Mouse (Mus musculus) adrenal gland, postnatal 36 days (tissue): Measurements from ENCODE around the gene Fam208b. TPM values are rescaled to one million over a fixed set of nuclear protein-coding genes. Genes with fewer than 3 reads are reported as not detected.

Experiments
- DNase-seq, 2 experiments: peaks; one replicate each; pipeline ENCODE4 v3.0.0; 2021; ENCODE audit warnings: mixed read lengths in 1 of 2
- long read RNA-seq, 2 experiments: library from polyadenylated mRNA; stranded (forward); transcript quantifications; one replicate each; pipeline ENCODE4 v2.0.0; 2021; ENCODE audit warnings: borderline sequencing depth in 2 of 2
- total RNA-seq, 2 experiments: library from RNA; stranded (reverse); gene quantifications; 2 replicates each; pipeline ENCODE4 v1.2.3; 2021

Fam208b gene
- total RNA-seq = 10 to 100 TPM; 23.0 to 25.0 TPM
- long read RNA-seq, experiment 1, partial matches to known transcripts = 0 of 2 reads
- long read RNA-seq, experiment 1, other reads (novel, unspliced or antisense) = 2 of 2 reads
- long read RNA-seq, experiment 2 = 0 reads

- peak; percentile 98 to 99 for DNase-seq
Observed at GRCm38 (mm10) chr13:3610795-3611438, at the start of gene Fam208b. TSS of gene Fam208b (minus strand) at chr13:3611108.

GRCm38 (mm10) chr13:3659163-3660160, 48.6 kb upstream of the Fam208b start:
- no peak for DNase-seq

DNA sequence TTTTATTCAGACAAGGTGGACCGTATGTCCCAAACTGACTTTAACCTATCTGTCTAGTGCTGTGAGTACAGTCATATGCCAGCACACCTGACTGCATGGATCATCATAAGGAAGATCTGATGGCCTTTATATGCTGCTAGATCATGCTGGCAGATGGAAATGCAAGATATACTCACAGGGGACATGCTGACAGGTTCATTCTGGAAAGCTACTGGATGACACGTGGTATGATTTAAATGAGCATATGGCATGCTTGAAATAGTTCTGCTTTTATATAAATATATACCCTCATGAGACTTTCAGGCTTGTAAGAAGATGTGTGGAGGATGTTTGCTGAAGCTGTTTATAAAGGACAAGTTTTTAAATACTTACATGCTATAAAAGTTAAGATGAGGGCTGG, 43.5 kb upstream of the Fam208b start:
- DNase-seq = no peak

DNA sequence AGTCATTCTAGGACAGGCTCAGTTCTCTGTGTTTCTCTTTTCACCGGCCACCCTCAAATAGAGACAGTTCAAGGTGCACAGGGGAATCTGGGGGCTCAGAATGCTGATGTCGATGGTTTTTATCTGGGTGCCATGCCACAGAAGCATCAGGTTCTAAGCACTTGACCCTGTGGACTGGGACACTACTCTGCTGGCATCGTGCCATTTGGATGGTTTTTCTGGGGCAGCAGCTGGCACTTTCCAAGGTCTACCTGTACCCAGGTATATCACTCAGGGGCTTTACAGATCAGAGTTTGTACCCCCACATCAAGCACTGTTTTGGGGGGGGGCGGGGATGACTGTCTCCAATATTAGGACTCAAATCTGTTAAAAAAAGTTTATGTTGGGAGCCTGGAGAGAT, 39.7 kb upstream of the Fam208b start:
- no peak for DNase-seq

- no peak for DNase-seq
Observed at GRCm38 (mm10) chr13:3646566-3646965, 35.7 kb upstream of the Fam208b start.

DNA sequence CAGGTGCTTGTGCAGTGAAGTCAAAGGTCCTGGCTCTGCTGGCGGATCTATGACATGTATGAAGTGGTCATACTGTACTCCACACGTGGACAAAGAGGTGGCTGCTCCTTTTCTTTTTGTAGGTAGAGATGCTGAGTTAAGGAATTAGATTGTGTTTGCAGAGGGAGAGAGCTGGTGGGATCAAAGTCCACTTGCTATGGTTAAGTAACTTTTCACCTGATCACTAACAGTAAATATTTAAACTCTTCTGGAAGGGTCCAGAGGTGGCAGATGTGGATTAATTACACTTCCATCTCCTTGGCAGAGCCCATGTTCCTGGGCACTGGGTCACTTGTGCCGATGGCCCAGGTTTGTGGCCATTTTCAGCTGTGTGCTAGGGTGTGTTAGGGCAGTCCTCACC, 35.0 kb upstream of the Fam208b start:
- DNase-seq = no peak

- no peak for DNase-seq
Observed at GRCm38 (mm10) chr13:3644871-3645270, 34.0 kb upstream of the Fam208b start.

DNA sequence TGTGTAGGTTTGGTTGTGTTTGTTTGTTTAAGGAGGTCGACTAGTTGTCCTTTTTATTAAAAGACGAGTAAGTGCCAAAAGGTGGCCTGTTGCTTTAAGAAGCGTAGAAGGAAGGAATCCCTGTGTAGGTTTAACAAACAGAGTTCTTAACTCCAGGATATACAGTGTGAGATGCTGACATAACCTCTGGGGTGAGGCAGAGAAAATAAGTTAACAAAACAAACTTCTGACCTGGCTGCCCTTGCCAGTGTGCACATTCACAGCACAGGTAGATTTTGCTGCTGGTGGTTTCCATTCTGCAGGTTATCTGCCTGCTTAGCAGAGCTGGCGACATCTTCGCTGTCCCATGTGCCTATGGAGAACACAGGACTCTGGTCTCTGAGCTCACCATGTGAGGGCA, 31.6 kb upstream of the Fam208b start:
- DNase-seq = no peak

DNA sequence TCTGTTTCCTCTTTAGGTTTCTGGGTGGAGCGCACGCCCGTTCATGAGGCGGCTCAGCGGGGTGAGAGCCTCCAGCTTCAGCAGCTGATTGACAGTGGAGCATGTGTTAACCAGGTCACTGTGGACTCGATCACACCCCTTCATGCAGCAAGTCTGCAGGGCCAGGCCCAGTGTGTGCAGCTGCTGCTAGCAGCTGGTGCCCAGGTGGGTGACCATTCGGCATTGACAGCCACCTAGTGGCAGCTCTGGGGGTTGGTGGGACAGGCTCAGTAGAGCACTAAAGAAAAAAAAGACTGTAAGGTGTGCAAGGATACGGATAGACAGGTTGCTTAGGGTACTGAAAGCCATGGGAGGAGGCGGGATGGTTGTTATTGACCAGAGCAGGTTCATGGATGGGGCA, 31.1 kb upstream of the Fam208b start:
- DNase-seq = peak; percentile 19 to 39

DNA sequence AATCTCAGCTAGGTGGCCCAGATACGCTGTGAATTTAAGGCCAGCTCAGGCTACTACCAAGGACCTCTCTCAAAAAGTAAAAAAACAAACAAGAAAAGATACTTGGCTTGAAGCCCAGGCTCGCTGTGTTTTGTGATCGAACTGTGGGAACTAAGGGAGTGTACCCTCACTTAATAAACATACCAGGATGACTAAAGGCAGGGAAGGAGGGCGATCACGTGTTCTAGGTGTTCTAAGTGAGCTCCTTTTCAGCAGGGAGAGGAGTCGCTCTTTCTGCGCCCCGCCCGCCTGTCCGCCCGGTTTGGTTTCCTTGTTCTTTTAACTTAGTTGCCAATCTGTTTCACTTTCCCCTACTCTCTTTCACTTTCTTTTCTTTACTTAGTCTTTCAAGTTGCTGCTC, 25.9 kb upstream of the Fam208b start:
- peak; percentile 8 to 30 for DNase-seq

DNA sequence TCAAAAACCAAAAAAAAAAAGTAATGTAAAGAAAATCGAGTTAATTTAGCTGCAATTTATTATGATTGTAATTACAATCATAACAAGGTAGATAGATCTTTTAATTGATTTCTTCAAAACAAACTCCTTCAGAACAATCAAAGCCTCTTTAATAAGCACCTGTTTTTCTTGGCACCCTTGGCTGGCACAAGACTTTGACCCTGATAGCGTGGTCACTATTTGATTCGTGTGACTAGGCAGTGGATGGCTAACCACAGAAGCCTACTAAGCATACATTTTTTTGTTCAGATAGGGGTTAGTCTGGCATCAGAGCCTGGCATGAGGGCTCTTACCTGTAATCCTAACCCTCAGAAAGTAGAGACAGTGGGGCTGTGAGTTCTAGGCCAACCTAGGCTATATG, 24.2 kb upstream of the Fam208b start:
- DNase-seq = no peak

GRCm38 (mm10) chr13:3633895-3634811, 23.2 kb upstream of the Fam208b start, which contains the start of gene Asb13:
TSS of gene Asb13 (plus strand) at chr13:3634032.
- peak; percentile 94 to 95 for DNase-seq

- no peak for DNase-seq
Observed at GRCm38 (mm10) chr13:3633131-3633530, 22.2 kb upstream of the Fam208b start.

DNA sequence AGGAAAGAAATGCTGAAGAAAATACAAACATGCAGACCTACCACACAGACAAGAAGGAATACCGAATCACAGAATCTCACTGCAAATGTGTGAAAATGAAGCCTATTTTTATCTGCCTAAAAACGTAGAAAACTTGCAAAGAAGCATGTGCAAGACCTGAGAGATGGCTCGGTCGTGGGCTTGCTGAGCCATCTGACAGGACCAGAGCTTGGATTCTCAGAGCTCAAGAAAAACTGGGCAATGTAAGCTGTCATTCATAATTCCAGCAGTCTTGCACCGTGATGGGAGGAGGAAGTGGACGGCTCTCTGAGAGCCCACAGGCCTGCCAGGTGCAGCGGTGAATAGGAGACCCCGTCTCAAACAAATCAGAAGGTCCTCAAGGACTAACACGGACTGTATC, 21.6 kb upstream of the Fam208b start:
- no peak for DNase-seq

GRCm38 (mm10) chr13:3628102-3628501, 17.2 kb upstream of the Fam208b start:
- DNase-seq = no peak

DNA sequence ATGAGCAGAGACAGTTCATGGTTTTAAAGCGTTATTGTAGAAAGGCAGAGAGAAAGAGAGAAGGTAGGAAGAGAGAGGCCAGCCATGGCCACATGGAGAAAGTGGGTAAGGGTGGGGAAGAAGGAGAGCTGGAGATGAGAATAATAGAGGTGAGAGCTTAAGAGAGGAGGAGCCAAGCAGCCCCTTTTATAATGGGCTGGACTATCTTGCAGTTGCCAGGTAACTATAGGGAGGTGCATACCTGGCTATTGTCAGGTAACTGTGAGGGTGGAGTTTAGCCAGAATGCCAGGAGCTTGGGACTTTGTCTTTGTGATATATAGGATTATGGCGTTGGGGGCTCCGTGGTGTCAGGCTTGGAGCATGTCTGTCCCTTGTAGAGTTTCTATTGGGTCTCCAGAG, 16.2 kb upstream of the Fam208b start:
- no peak for DNase-seq

GRCm38 (mm10) chr13:3610118-3610794, 652 bp downstream of the Fam208b start:
- peak; percentile 14 to 54 for DNase-seq

DNA sequence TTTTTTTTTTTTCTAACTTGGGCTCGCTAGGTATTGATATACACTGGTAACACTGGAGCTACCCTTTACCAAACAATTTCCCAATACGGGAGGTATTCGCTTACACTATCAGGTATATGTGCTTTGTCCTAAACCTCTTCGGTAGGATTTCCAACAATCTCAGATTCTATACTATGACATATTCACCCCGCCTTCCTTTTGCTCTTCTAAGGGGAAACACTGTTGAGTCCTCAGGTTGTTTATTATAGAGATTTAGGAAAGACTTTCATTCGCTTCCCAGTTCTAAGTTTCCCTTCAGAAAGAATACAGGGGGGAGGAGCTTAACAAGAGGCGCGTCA, 1.2 kb downstream of the Fam208b start:
- no peak for DNase-seq

DNA sequence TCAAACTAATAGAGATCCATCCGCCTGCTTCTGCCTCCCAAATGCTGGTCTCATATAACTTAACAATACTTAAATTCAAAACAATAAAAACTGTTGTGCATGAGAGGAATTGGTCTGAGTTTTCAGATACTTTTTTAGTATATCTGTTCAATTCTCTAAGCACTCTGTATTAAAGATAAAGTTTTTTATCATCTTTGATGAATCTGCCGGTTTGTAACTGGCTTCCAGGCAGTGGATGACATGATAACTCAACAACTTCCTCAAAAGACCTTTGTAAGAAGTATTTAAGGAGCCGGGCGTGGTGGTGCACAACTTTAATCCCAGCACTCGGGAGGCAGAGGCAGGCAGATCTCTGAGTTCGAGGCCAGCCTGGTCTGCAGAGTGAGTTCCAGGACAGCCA, 14.7 kb downstream of the Fam208b start:
- no peak for DNase-seq

DNA sequence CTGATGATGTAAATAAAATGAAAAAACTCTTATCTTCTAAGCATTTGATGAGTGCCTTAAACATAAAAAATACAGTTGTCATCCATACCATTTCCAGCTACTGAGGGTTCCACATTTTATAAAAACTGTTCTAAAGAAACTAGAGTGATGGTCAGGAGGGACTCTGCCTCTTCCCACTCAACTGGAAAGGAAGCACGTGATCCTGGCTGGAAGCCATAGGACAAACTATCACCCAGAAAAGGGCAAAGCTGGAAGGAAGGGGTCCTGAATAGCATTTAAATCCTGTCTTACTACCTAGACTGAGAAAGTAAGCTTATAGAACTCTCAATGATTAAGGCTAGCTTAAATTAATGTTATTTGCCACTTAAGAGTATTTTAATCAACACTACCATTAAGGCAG, 16.6 kb downstream of the Fam208b start:
- DNase-seq = no peak

GRCm38 (mm10) chr13:3590789-3591188, 20.1 kb downstream of the Fam208b start:
- no peak for DNase-seq

GRCm38 (mm10) chr13:3563953-3564352, 47.0 kb downstream of the Fam208b start:
- DNase-seq = no peak
